Mouse (Mus musculus) spleen, adult 2 months (tissue): ENCODE results near the gene Rabep2.

Experiments used
- CTCF ChIP-seq: fragments of 200-500 bp; IDR thresholded peaks from 2 replicates; pipeline ENCODE4 v1.5.1; 2011; ENCODE audit warnings: mild to moderate bottlenecking, inconsistent platforms; ENCODE audit not compliant: insufficient read depth, insufficient read length, insufficient replicate concordance; ENCODE audit errors: extremely low read depth
- POLR2A ChIP-seq: fragments of 200-500 bp; IDR thresholded peaks from 2 replicates; pipeline ENCODE4 v1.6.1; 2011; ENCODE audit warnings: low read depth, low read length, inconsistent platforms

DNA sequence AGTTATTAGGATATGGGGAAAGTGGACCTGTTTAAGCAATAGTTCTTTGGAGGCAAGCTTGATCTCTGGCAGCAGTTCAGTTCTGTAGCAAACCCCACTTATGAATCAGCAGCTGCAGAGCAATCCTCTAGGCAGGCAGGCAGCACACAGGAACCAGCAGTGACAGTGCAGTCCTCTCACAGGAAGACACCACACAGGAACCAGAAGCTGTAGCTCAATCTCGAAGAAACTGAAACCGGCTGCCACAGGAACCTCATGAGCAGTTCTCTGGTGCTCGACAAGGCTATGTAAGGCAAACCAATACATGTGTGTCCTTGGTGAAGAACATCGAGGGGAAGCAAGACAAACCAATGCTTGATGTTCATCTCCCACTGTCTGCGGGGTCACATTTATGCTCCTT is 6.8 kb upstream of the Rabep2 start:
- TF ChIP-seq POLR2A: no peak; the same call in 1 of the 2 replicates
- TF ChIP-seq CTCF: no peak
